Mouse (Mus musculus) MEL (cell line): ENCODE measurements around the gene Omd.

Experiments used
- BHLHE40 ChIP-seq: IDR thresholded peaks from 2 replicates; pipeline ENCODE4 v1.6.1; 2012; ENCODE audit warnings: low read depth, mild to moderate bottlenecking, inconsistent platforms, low read length, improper control_type of control experiment, borderline replicate concordance
- CTCF ChIP-seq, 3 experiments: IDR thresholded peaks in 2 of 3; conservative IDR thresholded peaks in 1 of 3; 2 replicates each; pipeline ENCODE4 v1.5.1; 2011 to 2012; ENCODE audit warnings: low read length in 3 of 3, low read depth in 2 of 3, mild to moderate bottlenecking in 2 of 3, improper control_type of control experiment in 1 of 3, inconsistent platforms in 1 of 3, mixed read lengths in 1 of 3, moderate library complexity in 1 of 3; ENCODE audit not compliant: control insufficient read depth in 1 of 3, insufficient read depth in 1 of 3, poor library complexity in 1 of 3, severe bottlenecking in 1 of 3
- EP300 ChIP-seq, 2 experiments: IDR thresholded peaks; 2 replicates each; pipeline ENCODE4 v1.6.1; 2011; ENCODE audit warnings: improper control_type of control experiment in 2 of 2, low read length in 2 of 2, low read depth in 1 of 2, mild to moderate bottlenecking in 1 of 2
- MAFK ChIP-seq: IDR thresholded peaks from 2 replicates; pipeline ENCODE4 v1.6.1; 2011; ENCODE audit warnings: low read depth, mild to moderate bottlenecking, low read length, improper control_type of control experiment, borderline replicate concordance
- MAX ChIP-seq: IDR thresholded peaks from 2 replicates; pipeline ENCODE4 v1.6.1; 2011; ENCODE audit warnings: low read length, improper control_type of control experiment
- POLR2AphosphoS5 ChIP-seq: IDR thresholded peaks from 2 replicates; pipeline ENCODE4 v1.6.1; 2012; ENCODE audit warnings: low read depth, borderline replicate concordance, mild to moderate bottlenecking, inconsistent platforms, low read length, moderate library complexity, mixed read lengths
- SIN3A ChIP-seq: IDR thresholded peaks from 2 replicates; pipeline ENCODE4 v1.6.1; 2012; ENCODE audit warnings: low read length, improper control_type of control experiment, inconsistent platforms
- SMC3 ChIP-seq: IDR thresholded peaks from 2 replicates; pipeline ENCODE4 v1.6.1; 2011; ENCODE audit warnings: low read depth, low read length, improper control_type of control experiment
- TAL1 ChIP-seq: IDR thresholded peaks from 2 replicates; pipeline ENCODE4 v1.6.1; 2012; ENCODE audit warnings: mild to moderate bottlenecking, inconsistent platforms, low read length, moderate library complexity, mixed read lengths
- USF2 ChIP-seq, 2 experiments: IDR thresholded peaks; 2 replicates each; pipeline ENCODE4 v1.6.1; 2011 to 2012; ENCODE audit warnings: improper control_type of control experiment in 2 of 2, low read length in 2 of 2, borderline replicate concordance in 1 of 2, inconsistent platforms in 1 of 2, low read depth in 1 of 2, mild to moderate bottlenecking in 1 of 2; ENCODE audit not compliant: insufficient read depth in 1 of 2

DNA sequence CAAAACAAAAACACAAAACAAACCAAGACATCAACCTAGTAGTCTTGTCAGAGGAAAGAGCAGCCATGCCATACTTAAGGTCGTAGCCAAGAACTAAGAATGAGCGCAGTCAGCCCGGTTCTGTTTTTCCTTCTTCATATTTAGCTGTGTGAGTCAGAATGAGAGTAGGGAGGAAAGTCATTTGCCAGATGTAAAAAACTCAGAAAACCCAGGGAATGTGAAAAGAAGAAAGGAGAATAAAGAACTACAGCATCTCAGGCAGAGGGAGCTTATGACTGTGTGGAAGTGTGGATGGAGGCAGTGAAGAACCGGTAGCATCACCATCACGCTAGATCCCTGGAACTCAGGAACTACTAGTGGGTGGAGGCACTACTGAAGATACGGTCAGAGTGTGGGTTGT lies 3.8 kb downstream of the Omd start:
- no peak for TF ChIP-seq CTCF (IDR thresholded peaks at IDR 0.05 in 2 of 3, conservative IDR thresholded peaks at IDR 0.05 in 1 of 3; ENCODE audit: control insufficient read depth in 1 of 3, insufficient read depth in 1 of 3, low read depth in 2 of 3, low read length in 3 of 3, poor library complexity in 1 of 3, severe bottlenecking in 1 of 3)
- no peak for TF ChIP-seq SMC3
- TF ChIP-seq MAFK = no peak
- no peak for TF ChIP-seq TAL1
- no peak for TF ChIP-seq USF2 (IDR thresholded peaks at IDR 0.05; ENCODE audit: borderline replicate concordance in 1 of 2, insufficient read depth in 1 of 2, low read depth in 1 of 2, low read length in 2 of 2)
- no peak for TF ChIP-seq EP300 (IDR thresholded peaks at IDR 0.05; ENCODE audit: low read depth in 1 of 2, low read length in 2 of 2)
- TF ChIP-seq BHLHE40 = no peak
- no peak for TF ChIP-seq SIN3A
- no peak for TF ChIP-seq MAX
- no peak for TF ChIP-seq POLR2AphosphoS5
